Mouse (Mus musculus): ENCODE results near the gene Gm13279.
"Not testable (repeated sequence)": the region's sequence is repeated elsewhere in the genome, so short reads cannot be mapped to it uniquely, and the experiment has no call there.

Gm13279 gene

GRCm38 (mm10) chr4:88797097-88797496, at the start of gene Gm13279:
TSS of gene Gm13279 (plus strand) at chr4:88797397.
- POLR2A ChIA-PET, CTCF ChIA-PET: not testable (repeated sequence)

- ChIA-PET POLR2A (no interaction called here), CTCF (no interaction called here)
Measured at GRCm38 (mm10) chr4:88749926-88750325, 47.3 kb upstream of the Gm13279 start.

DNA sequence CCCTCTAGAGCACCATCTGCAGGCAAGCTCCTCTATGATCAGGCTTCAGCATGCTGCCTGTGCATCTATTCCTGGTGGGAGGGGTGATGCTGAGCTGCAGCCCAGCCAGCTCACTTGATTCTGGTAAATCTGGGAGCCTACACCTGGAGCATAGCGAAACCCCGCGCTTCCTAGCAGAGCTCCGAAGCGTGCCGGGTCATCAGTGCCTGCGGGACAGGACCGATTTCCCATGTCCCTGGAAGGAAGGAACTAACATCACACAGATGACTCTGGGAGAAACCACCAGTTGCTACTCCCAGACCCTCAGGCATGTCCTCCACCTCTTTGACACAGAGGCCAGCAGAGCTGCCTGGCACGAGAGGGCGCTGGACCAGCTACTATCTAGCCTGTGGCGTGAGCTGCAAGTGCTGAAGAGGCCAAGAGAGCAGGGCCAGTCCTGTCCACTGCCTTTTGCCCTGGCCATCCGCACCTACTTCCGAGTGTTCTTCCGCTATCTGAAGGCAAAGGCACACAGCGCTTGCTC, 42.3 kb upstream of the Gm13279 start, which contains the start of gene Gm13271:
TSS of gene Gm13271 (plus strand) at position 51 of the 523 bp plus-strand sequence.
- ChIA-PET CTCF (interaction anchor here in 1 of 4 experiments (0.9 kb wide), 1 partner anchor 11 kb away, joined by 4 read pairs; no protein-coding TSS in a partner anchor), POLR2A (interaction anchor here in 1 of 4 experiments (1.1 to 1.2 kb wide), 2 partner anchors 10 to 183 kb away, joined by 3 read pairs; no protein-coding TSS in a partner anchor)

DNA sequence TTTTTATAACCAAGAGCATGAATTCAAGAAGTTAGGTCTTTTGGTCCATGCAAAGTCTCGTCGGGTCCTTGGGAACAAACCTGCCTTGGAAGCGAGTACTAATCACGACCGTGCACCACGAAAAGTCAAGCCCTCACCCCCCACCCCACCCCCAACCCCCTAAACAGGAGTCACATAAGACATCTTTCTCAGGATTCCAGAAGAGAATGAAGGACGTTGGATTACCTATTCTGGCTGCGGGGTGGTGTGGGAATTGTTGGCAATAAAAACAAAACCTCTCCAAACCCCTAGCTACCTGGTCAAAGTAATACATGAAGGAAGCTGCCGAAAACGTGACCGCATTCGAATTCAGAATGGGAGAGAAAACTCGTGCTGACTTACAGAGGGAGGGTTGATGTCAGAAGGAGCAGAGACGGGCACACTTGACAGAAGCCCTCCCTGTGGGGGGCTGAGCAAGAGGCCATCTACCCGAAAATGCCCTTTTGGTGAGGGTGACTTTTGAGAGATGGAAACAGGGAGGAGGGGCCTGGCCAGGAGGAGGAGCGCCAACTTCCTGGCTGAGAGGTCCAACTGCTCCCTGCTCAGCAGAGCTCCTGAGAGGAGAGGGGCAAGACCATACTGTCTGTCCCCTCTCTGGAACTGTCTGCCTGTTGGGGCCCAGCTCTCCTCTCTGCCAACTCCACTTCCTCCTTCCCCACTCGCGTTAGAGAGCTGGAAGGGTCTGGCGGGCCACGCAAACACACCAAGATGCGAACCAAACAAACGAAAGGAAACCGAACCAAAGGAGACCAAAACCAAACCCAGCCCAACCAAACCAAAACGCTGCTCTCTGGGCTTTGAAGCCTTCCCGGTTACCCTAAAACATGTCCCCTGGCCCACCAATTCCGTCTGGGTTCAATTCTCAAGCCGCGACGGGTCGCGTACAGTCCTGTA, 40.4 kb upstream of the Gm13279 start:
- POLR2A ChIA-PET: interaction anchor here in 2 of 4 experiments (0.7 kb wide), 2 partner anchors 375 to 388 kb away, joined by 3 to 5 read pairs; no protein-coding TSS in a partner anchor
- CTCF ChIA-PET: interaction anchor here in 2 of 4 experiments (0.6 to 1.4 kb wide), 6 partner anchors 22 to 550 kb away, joined by 3 to 5 read pairs (median 3); no protein-coding TSS in a partner anchor

DNA sequence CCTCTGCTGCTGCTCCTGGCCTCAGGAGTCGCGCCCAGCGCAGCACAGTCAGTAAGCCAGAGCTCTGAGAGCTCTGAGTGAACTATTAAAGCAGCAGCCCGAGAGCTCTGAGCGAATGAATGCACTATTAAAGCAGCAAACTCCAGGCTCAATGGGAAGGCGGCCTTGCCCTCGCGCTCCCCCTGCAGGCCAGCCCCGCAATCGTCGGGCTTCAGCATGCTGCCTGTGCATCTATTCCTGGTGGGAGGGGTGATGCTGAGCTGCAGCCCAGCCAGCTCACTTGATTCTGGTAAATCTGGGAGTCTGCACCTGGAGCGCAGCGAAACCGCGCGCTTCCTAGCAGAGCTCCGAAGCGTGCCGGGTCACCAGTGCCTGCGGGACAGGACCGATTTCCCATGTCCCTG, 39.6 kb upstream of the Gm13279 start:
- POLR2A ChIA-PET: not testable (repeated sequence)
- CTCF ChIA-PET: interaction anchor here in 2 of 4 experiments (0.6 to 1.4 kb wide), 7 partner anchors 23 to 549 kb away, joined by 3 to 5 read pairs (median 3); no protein-coding TSS in a partner anchor

- POLR2A ChIA-PET, CTCF ChIA-PET: not testable (repeated sequence)
Measured at GRCm38 (mm10) chr4:88758751-88759150, 38.4 kb upstream of the Gm13279 start.

GRCm38 (mm10) chr4:88759610-88760268, 37.5 kb upstream of the Gm13279 start, which contains the start of gene Gm13283:
TSS of gene Gm13283 (plus strand) at chr4:88760119.
- CTCF ChIA-PET: not testable (repeated sequence)
- POLR2A ChIA-PET: interaction anchor here in 1 of 4 experiments (0.6 kb wide), 1 partner anchor 36 kb away, joined by 3 read pairs; no protein-coding TSS in a partner anchor

GRCm38 (mm10) chr4:88760431-88760830, 36.8 kb upstream of the Gm13279 start:
- CTCF ChIA-PET, POLR2A ChIA-PET: not testable (repeated sequence)

- POLR2A ChIA-PET: not testable (repeated sequence)
- CTCF ChIA-PET: interaction anchor here in 1 of 4 experiments (1.1 kb wide), 1 partner anchor 23 kb away, joined by 3 read pairs; no protein-coding TSS in a partner anchor
Measured at GRCm38 (mm10) chr4:88761776-88762175, 35.4 kb upstream of the Gm13279 start.

GRCm38 (mm10) chr4:88762341-88762740, 34.9 kb upstream of the Gm13279 start:
- CTCF ChIA-PET: interaction anchor here in 1 of 4 experiments (0.7 to 1.1 kb wide), 2 partner anchors 11 to 24 kb away, joined by 3 to 4 read pairs; no protein-coding TSS in a partner anchor
- POLR2A ChIA-PET: not testable (repeated sequence)

- POLR2A ChIA-PET: not testable (repeated sequence)
- CTCF ChIA-PET: interaction anchor here in 1 of 4 experiments (1.2 kb wide), 1 partner anchor 67 kb away, joined by 3 read pairs; no protein-coding TSS in a partner anchor
Measured at GRCm38 (mm10) chr4:88763384-88764018, 33.7 kb upstream of the Gm13279 start.

- POLR2A ChIA-PET, CTCF ChIA-PET: not testable (repeated sequence)
Measured at GRCm38 (mm10) chr4:88773534-88773933, 23.7 kb upstream of the Gm13279 start, which contains the start of gene Gm13290. TSS of gene Gm13290 (plus strand) at chr4:88773834.

DNA sequence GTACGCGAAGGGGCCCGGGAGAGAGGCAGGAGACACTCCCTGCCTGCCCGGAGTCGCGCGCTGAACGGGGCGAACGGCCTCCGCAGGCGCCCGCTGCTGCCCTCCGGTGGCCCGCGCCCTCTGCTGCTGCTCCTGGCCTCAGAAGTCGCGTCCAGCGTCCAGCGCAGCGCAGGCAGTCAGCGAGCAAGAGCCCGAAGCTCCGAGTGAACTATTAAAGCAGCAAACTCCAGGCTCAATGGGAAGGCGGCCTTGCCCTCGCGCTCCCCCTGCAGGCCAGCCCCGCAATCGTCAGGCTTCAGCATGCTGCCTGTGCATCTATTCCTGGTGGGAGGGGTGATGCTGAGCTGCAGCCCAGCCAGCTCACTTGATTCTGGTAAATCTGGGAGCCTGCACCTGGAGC, 20.6 kb upstream of the Gm13279 start, which contains the start of gene Gm13289:
TSS of gene Gm13289 (plus strand) at position 301 of the 400 bp plus-strand sequence.
- CTCF ChIA-PET, POLR2A ChIA-PET: not testable (repeated sequence)

DNA sequence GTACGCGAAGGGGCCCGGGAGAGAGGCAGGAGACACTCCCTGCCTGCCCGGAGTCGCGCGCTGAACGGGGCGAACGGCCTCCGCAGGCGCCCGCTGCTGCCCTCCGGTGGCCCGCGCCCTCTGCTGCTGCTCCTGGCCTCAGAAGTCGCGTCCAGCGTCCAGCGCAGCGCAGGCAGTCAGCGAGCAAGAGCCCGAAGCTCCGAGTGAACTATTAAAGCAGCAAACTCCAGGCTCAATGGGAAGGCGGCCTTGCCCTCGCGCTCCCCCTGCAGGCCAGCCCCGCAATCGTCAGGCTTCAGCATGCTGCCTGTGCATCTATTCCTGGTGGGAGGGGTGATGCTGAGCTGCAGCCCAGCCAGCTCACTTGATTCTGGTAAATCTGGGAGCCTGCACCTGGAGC, 17.6 kb upstream of the Gm13279 start, which contains the start of gene Gm13272:
TSS of gene Gm13272 (plus strand) at position 301 of the 400 bp plus-strand sequence.
- POLR2A ChIA-PET, CTCF ChIA-PET: not testable (repeated sequence)

DNA sequence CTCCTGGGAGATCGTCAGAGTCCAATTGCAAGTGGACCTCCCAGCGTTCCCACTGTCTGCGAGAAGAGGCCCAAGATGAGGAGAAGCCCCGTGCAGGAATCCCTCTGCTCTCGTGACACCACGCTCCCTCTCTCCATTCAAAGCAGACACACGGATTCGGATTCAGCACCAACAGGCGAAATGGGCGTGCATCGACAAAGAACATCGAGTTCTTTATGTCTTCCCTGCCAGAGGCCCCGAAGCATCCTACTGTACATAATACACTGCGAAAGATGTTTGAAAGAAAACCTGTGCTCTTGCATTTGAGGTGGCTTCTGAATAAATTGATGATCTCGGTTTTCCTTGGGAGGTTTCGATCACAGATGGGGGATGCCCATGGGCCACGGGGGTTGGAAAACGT, 16.9 kb upstream of the Gm13279 start:
- POLR2A ChIA-PET, CTCF ChIA-PET: not testable (repeated sequence)

DNA sequence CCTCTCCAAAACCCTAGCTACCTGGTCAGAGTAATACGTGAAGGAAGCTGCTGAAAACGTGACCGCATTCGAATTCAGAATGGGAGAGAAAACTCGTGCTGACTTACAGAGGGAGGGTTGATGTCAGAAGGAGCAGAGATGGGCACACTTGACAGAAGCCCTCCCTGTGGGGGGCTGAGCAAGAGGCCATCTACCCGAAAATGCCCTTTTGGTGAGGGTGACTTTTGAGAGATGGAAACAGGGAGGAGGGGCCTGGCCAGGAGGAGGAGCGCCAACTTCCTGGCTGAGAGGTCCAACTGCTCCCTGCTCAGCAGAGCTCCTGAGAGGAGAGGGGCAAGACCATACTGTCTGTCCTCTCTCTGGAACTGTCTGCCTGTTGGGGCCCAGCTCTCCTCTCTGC, 15.4 kb upstream of the Gm13279 start, which contains the start of gene Ifnz:
TSS of gene Ifnz (plus strand) at position 301 of the 400 bp plus-strand sequence.
- CTCF ChIA-PET: not testable (repeated sequence)

GRCm38 (mm10) chr4:88782335-88782734, 14.9 kb upstream of the Gm13279 start:
- POLR2A ChIA-PET, CTCF ChIA-PET: not testable (repeated sequence)

More for the DNA sequence above, 15.4 kb upstream of the Gm13279 start, which contains the start of gene Ifnz:
- POLR2A ChIA-PET: not testable (repeated sequence)

GRCm38 (mm10) chr4:88785409-88785808, 11.8 kb upstream of the Gm13279 start, which contains the start of gene Gm13276:
TSS of gene Gm13276 (plus strand) at chr4:88785709.
- POLR2A ChIA-PET, CTCF ChIA-PET: not testable (repeated sequence)

- POLR2A ChIA-PET, CTCF ChIA-PET: not testable (repeated sequence)
Measured at GRCm38 (mm10) chr4:88788402-88788801, 8.8 kb upstream of the Gm13279 start, which contains the start of gene Gm13277. TSS of gene Gm13277 (plus strand) at chr4:88788632.

Data from embryonic stem cell, embryonic (primary cell).